Mouse (Mus musculus): ENCODE data around the gene Atp1b1. TPM values are rescaled to one million over a fixed set of nuclear protein-coding genes. Genes with fewer than 3 reads are reported as not detected.
A peak's percentile ranks its signal among the peaks of the same experiment; 100 is the strongest.

Gene Atp1b1
- polyA plus RNA-seq, 1 experiment from 2014 or later = 90.1 TPM

DNA sequence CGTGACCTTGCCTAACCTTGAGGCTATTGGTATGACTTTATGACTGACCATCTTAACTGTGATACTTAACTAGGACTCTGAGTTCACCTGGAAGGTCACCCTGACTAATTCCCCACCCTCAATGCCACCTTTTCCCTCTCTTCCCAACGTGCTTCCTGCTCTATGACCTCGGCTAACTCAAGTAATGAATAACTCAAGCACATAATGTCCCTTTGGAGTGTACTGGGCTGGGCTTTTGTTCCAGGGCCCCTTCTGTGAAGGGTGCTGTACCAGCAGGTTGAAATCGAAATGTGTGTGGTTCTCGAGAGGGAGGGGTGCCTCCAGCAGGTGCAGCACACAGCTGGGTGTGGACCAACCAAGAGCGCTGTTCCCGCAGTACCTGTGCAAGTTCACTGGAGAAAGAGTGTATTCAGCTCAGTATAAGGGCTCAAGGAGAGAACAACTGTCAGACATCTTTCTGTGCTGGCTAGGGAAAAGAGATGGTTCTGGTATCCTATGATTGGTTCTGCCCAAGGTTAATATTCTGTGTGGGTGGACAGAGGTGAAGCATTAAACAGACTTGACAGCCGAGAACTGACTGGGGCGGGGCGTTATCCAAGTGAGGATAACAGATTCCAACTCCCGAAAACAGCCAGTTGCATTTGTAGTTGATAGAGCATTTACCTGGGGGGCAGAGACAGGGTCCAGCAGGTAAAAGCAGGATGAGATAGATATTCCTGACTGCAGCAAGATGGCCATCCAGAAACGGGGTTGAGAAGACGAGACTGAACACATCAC lies 3.0 kb upstream of the Atp1b1 start:
- no peak for ATAC-seq
- Histone ChIP-seq H3K27me3 (peaks cover 8% of the 10 kb centered on the region; the same call in 1 of the 2 replicates), H3K9ac (replicated peaks) (no peak overlapping the region), H3K9me3 (no peaks in the 10 kb centered on the region), H3K4me2 (replicated peaks) (peak overlapping the region; percentile 25; the same call in 1 of the 2 replicates), H3K4me1 (replicated peaks) (peaks cover 44% of the 10 kb centered on the region), H3K36me3 (no peaks in the 10 kb centered on the region), H3K4me3 (replicated peaks) (no peak overlapping the region), H3K27ac (no peak overlapping the region)
- WGBS = 77% methylated on average over 13 of the region's 13 CpGs

DNA sequence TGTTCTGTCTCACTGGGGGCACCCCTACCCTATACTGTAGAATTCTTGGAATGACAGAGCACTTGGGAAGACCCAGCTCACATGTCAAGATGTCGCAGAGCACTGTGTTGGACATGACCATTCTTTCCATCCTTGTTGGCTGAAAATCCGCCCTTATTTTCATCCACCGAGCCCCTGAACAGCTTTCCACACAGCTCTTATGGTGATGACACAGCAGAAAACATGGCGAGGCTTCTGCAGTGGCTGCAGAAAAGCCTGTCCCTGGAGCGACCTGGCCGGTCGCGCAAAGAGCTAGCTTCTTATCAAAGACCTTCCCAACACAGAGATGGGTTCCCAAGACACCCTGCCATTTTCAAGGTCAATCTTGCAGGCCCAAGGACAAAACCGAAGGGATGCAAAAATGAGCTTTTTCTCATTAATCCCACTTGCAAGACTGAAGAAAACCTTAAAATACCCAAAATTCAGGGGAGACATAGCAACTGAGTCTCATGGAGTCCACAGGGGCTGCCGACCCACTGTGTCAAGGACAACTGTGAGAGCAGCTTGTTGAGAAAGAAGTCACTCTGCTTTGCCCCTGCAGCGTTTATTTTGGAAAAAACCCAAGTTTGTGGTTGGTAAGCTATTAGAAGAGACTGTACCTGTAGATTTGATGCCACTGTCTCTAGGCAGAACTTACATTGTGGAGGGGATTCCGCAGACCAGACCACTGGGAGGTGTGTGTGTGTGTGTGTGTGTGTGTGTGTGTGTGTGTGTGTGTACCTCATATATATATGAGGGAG lies 1.2 kb upstream of the Atp1b1 start:
- Histone ChIP-seq H3K4me1 (replicated peaks) (peaks cover 60% of the 10 kb centered on the region), H3K4me3 (replicated peaks) (peak overlapping the region; percentile 80), H3K36me3 (no peaks in the 10 kb centered on the region), H3K9ac (replicated peaks) (peak overlapping the region; percentile 88; the same call in 1 of the 2 replicates), H3K27me3 (peaks cover 8% of the 10 kb centered on the region; the same call in 1 of the 2 replicates), H3K27ac (peak overlapping the region; percentile 98), H3K9me3 (no peaks in the 10 kb centered on the region), H3K4me2 (replicated peaks) (peak overlapping the region; percentile 78)
- 57% methylated on average over 12 of the region's 12 CpGs for WGBS
- no peak for ATAC-seq

DNA sequence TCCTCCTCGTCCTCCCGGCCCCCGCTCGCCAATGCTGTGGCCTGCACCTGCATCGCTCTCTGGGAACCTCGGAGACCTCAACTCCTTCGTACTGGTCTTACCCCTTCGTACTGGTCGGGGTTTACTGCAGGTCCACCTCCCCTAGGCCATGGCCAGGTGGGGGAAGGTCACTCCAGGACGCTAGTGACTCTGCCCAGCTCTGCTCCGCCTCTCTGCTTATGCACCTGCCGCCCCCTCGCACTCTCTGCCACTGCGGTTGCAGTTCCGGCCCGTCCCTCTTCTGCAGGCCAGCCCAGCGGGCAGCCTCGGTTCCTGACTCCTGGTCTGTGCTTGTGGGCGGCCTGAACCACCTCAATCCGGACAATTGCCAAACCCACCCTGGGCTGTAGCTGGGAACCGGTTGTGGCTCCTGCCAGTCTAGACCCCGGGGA lies 481 bp upstream of the Atp1b1 start:
- Histone ChIP-seq H3K4me3 (replicated peaks) (peak overlapping the region; percentile 80), H3K9ac (replicated peaks) (peak overlapping the region; percentile 88), H3K9me3 (no peaks in the 10 kb centered on the region), H3K4me1 (replicated peaks) (peaks cover 67% of the 10 kb centered on the region), H3K36me3 (no peaks in the 10 kb centered on the region), H3K27ac (peak overlapping the region; percentile 98), H3K27me3 (peaks cover 8% of the 10 kb centered on the region; the same call in 1 of the 2 replicates), H3K4me2 (replicated peaks) (peak overlapping the region; percentile 78)
- WGBS = 4% methylated on average over 17 of the region's 22 CpGs
- ATAC-seq = no peak; the same call in 1 of the 2 replicates

DNA sequence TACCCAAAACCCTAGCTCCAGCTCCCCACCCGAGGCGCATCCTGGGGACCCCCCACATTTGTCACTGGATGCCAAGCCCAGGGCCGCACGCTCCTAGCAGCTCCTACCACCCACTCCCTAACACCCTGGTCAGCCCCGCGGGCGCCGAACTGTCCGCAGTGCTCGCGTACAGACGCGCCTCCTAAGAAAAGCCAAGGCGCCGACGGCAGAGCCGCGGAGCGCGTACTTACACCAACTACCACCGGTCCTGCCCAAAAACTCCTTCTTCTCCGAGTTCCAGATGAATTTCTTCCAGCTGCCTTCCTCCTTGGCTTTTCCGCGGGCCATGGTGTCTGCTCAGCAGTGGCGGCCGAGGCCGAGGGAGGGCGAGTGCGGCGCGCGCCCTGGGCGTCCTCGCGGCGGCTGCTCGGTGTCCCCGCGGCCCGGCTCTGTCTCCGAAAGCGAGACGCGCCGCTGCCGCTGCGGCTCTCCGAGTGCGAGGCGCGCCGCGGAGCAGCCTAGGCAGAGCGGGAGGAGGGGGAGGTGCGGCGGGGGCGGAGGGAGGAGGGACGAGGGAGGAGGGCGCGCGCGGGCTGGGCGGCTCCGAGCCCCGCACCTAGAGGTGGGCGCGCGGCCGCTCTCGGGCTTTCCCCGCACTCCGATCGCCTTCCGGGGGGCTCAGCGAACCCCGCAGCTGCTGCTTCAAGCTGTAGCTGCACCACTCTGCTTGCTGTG lies 467 bp downstream of the Atp1b1 start:
- H3K27ac ChIP-seq = peak overlapping the region; percentile 98
- peak overlapping the region; percentile 80 for H3K4me3 ChIP-seq (replicated peaks)
- peaks cover 67% of the 10 kb centered on the region for H3K4me1 ChIP-seq (replicated peaks)
- 0% methylated on average over 65 of the region's 76 CpGs for WGBS
- H3K36me3 ChIP-seq = peaks cover 8% of the 10 kb centered on the region
- H3K4me2 ChIP-seq (replicated peaks) = peak overlapping the region; percentile 78
- peaks cover 8% of the 10 kb centered on the region; the same call in 1 of the 2 replicates for H3K27me3 ChIP-seq
- H3K9ac ChIP-seq (replicated peaks) = peak overlapping the region; percentile 88
- H3K9me3 ChIP-seq = no peaks in the 10 kb centered on the region
- ATAC-seq = peak; percentile 84

DNA sequence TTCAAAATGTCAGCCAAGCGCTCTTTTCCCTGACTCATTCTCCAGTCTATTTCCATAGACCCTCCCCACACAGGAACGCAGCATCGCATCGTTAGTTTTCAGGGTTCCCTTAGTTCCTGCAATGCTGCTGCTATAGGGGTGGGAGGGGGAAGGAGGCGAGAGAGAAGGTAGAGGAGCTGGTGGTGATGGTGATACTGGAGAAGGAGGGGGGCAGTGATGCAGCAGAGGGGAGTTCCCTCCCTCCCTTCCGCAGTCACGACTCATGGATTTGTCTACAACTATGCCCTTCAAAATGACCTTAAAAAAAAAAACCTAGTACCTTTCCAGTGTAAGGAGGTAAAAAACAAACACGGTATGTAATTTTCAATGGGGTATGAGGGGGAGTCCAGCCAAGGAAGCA lies 1.4 kb downstream of the Atp1b1 start:
- peak overlapping the region; percentile 80 for H3K4me3 ChIP-seq (replicated peaks)

DNA sequence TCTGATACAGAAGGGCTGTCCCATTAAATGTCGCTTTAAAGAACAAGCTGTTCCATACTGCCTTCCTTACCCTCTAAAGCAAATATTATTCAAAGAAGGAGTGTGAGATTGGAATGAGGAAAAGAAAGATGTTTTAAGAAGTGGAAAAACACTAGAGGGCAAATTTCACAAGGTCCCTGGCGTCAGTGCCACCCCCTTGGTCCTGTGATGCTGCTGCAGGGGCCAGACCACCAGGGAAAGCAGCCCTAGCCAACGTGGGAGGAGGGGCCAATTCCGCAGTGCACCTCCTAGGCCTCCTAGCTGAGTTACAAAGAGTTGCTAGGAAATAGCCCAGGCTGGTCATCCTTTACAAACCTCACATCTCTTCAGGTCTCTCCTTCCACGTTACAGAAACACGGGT lies 2.1 kb downstream of the Atp1b1 start:
- Histone ChIP-seq H3K9ac (replicated peaks) (peak overlapping the region; percentile 88), H3K27ac (peak overlapping the region; percentile 14), H3K9me3 (no peaks in the 10 kb centered on the region), H3K4me3 (replicated peaks) (peak overlapping the region; percentile 80), H3K27me3 (peaks cover 7% of the 10 kb centered on the region; the same call in 1 of the 2 replicates), H3K4me1 (replicated peaks) (peaks cover 57% of the 10 kb centered on the region), H3K36me3 (peaks cover 24% of the 10 kb centered on the region), H3K4me2 (replicated peaks) (peak overlapping the region; percentile 78)
- WGBS = 21% methylated on average over 6 of the region's 6 CpGs
- no peak for ATAC-seq

More for the DNA sequence above, 1.4 kb downstream of the Atp1b1 start:
- H3K27ac ChIP-seq = peak overlapping the region; percentile 98
- peaks cover 8% of the 10 kb centered on the region; the same call in 1 of the 2 replicates for H3K27me3 ChIP-seq
- peaks cover 18% of the 10 kb centered on the region for H3K36me3 ChIP-seq
- no peaks in the 10 kb centered on the region for H3K9me3 ChIP-seq
- ATAC-seq = no peak
- peak overlapping the region; percentile 78 for H3K4me2 ChIP-seq (replicated peaks)
- peak overlapping the region; percentile 88 for H3K9ac ChIP-seq (replicated peaks)
- peaks cover 62% of the 10 kb centered on the region for H3K4me1 ChIP-seq (replicated peaks)
- 3% methylated on average over 8 of the region's 8 CpGs for WGBS

DNA sequence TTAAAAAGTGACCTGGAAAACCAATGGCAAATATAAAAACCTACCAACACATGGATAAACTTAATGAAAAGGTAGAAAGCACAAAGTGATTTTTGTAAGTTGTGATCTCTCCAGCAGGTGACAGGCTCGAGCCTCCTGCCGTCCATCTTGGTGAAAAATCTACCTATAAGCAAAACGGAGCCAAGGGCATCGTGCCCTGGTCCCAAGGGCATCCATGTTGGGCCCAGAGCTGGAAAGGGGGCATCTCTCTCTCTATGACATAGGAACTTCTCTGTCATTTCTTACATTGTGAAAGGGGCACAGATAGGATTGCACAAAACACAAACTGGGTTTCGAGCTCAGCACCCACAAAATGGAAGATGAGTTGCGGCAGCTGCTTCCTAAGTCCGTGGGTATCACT lies 2.5 kb downstream of the Atp1b1 start:
- peaks cover 29% of the 10 kb centered on the region for H3K36me3 ChIP-seq
- peak overlapping the region; percentile 14 for H3K27ac ChIP-seq
- 59% methylated on average over 7 of the region's 7 CpGs for WGBS
- peaks cover 4% of the 10 kb centered on the region; the same call in 1 of the 2 replicates for H3K27me3 ChIP-seq
- H3K9me3 ChIP-seq = no peaks in the 10 kb centered on the region
- H3K9ac ChIP-seq (replicated peaks) = peak overlapping the region; percentile 88
- no peak for ATAC-seq
- peaks cover 53% of the 10 kb centered on the region for H3K4me1 ChIP-seq (replicated peaks)
- peak overlapping the region; percentile 78 for H3K4me2 ChIP-seq (replicated peaks)
- H3K4me3 ChIP-seq (replicated peaks) = peak overlapping the region; percentile 80

DNA sequence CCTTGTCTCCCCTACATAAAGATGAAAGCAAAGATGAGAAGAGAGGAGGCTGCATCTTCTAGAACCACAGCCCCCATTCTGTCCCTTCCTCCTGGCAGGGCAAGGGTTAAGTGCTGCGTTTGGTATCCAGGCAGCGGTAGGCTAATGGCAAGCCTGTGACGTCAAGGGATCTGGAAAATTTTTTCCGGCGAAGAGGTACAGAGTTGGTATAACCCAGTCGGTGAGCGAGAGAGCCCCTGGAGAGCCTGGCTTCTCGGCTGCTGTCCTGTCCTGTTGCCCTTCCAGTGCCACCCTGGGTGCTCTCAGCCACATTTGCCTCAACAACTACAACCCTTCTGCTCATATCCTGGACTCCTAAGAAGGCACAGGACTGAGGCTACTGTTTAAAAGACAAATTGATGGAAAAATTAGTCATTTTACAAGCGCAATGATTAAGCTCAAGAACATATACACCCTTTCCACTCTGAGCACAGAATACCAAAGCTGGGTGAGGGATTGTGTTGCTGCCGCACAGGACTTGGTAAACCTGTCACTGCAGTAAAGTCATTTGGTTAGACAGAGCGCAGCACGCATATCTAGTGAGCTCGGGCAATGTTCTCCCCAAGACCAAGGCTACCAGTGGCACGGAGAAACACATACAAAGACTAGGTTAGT lies 3.3 kb downstream of the Atp1b1 start:
- Histone ChIP-seq H3K9ac (replicated peaks) (peak overlapping the region; percentile 64), H3K4me3 (replicated peaks) (peak overlapping the region; percentile 80), H3K4me2 (replicated peaks) (peak overlapping the region; percentile 78), H3K36me3 (peaks cover 34% of the 10 kb centered on the region), H3K27me3 (no peaks in the 10 kb centered on the region), H3K9me3 (no peaks in the 10 kb centered on the region), H3K4me1 (replicated peaks) (peaks cover 48% of the 10 kb centered on the region), H3K27ac (peak overlapping the region; percentile 47)
- ATAC-seq = no peak
- WGBS = 37% methylated on average over 14 of the region's 14 CpGs

DNA sequence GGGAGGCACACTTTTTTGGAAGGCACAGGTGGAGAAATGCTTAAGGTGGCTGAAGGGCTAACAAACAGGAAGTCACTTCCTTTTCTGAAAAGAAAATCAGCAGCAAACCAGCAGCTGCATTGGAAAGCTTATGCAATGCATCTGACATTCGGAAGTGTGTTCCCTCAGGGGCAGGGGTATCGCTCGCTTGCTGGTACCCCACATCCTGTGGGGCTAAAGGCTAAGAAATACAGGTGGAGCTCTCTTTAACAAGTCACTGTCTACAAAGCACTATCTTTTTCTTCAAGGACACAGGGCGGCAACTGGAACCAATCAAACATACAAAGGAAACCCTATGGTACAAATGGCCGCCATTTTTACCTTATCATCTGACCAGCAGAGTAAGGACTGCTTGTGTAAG lies 4.4 kb downstream of the Atp1b1 start:
- Histone ChIP-seq H3K9me3 (no peaks in the 10 kb centered on the region), H3K27ac (no peak overlapping the region), H3K4me1 (replicated peaks) (peaks cover 41% of the 10 kb centered on the region), H3K4me2 (replicated peaks) (peak overlapping the region; percentile 78), H3K36me3 (peaks cover 44% of the 10 kb centered on the region), H3K4me3 (replicated peaks) (0 out of 2 replicates have a peak overlapping the region, but pooled peaks have one; percentile 80), H3K9ac (replicated peaks) (no peak overlapping the region), H3K27me3 (no peaks in the 10 kb centered on the region)
- 85% methylated on average over 5 of the region's 5 CpGs for WGBS
- no peak for ATAC-seq

DNA sequence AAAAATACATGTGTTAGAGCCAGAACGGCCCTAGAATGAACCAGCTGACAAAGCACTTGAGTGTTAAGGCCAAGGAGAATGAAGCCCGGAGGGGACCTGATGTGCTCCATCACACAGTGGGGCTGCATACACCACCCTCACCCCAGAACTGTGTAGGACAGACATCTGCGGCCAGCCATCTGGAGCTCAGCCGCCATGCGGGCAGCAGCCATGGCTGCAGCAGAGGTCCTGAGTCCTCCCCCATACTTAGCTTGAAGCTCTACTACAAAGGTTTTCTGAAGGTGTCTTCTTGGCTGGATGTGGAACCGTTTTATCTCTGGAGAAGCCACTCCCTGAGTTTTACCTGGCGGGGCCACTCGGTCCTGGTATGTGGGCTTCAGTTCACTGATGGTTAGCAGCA lies 5.0 kb downstream of the Atp1b1 start:
- ATAC-seq = no peak
- H3K9ac ChIP-seq (replicated peaks) = no peak overlapping the region
- H3K27me3 ChIP-seq = no peaks in the 10 kb centered on the region
- no peaks in the 10 kb centered on the region for H3K9me3 ChIP-seq
- peaks cover 37% of the 10 kb centered on the region for H3K4me1 ChIP-seq (replicated peaks)
- WGBS = 96% methylated on average over 8 of the region's 8 CpGs
- H3K4me3 ChIP-seq (replicated peaks) = no peak overlapping the region
- peaks cover 48% of the 10 kb centered on the region for H3K36me3 ChIP-seq
- no peak overlapping the region for H3K4me2 ChIP-seq (replicated peaks)
- no peak overlapping the region for H3K27ac ChIP-seq

DNA sequence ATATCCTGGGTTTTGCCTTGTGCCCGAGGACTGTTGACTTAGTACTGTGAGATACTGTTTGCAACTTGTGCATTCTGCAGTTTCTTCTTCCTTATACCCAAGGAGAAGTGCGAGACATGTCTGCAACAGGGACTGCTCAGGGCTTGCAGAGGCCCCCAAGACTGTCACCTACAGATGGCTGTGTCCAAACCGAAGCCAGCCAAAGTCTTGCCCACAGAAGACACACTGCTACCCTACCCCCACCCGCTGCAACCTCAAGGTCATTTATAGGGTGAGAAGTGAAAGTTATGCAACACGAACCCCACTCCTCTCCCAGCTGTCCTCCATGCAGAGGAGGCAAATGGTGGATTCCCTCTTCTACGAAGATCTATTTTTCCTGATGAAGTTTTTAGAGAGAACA lies 5.6 kb downstream of the Atp1b1 start:
- Histone ChIP-seq H3K9me3 (no peaks in the 10 kb centered on the region), H3K4me1 (replicated peaks) (peaks cover 37% of the 10 kb centered on the region), H3K4me2 (replicated peaks) (no peak overlapping the region), H3K27me3 (no peaks in the 10 kb centered on the region), H3K36me3 (peaks cover 51% of the 10 kb centered on the region), H3K27ac (no peak overlapping the region), H3K9ac (replicated peaks) (no peak overlapping the region), H3K4me3 (replicated peaks) (no peak overlapping the region)
- 95% methylated on average over 6 of the region's 6 CpGs for WGBS
- ATAC-seq = no peak

Data from midbrain, embryonic 13.5 days (tissue).